Mouse (Mus musculus) liver, postnatal 0 days (tissue): ENCODE results near the gene Ccdc93.

ENCODE experiments used
- CTCF ChIP-seq: sonication (generic); IDR thresholded peaks from 2 replicates; pipeline ENCODE4 v1.5.1; 2016; ENCODE audit warnings: antibody characterized with exemption, low read depth
- EP300 ChIP-seq: IDR thresholded peaks from 2 replicates; pipeline ENCODE4 v1.6.1; 2016; ENCODE audit warnings: antibody characterized with exemption, low read depth, mild to moderate bottlenecking

GRCm38 (mm10) chr1:121546844-121547243 lies 116.0 kb downstream of the Ccdc93 start:
- TF ChIP-seq CTCF, result no peak
- TF ChIP-seq EP300, result no peak
